Mouse (Mus musculus) forebrain, embryonic 14.5 days (tissue): ENCODE data around the gene Per1. TPM values are rescaled to one million over a fixed set of nuclear protein-coding genes. Genes with fewer than 3 reads are reported as not detected.
A peak's percentile ranks its signal among the peaks of the same experiment; 100 is the strongest.

Experiments used
- ATAC-seq: fragments of 200-750 bp; cut with Nextera tagmentation; 2 replicates; pipeline ENCODE4 v1.8.0; 2017; ENCODE audit warnings: mild to moderate bottlenecking, moderate library complexity
- DNase-seq: peaks from one replicate; pipeline ENCODE4 v3.0.0-alpha.2; 2015; ENCODE audit warnings: low spot score
- H3K27ac ChIP-seq: fragments of 300-500 bp; sonication (generic); 2 replicates; pipeline ENCODE4 v1.5.1; 2014; ENCODE audit warnings: low read depth, mild to moderate bottlenecking, control low read depth, low read length, moderate library complexity
- H3K27me3 ChIP-seq: fragments of 300-500 bp; sonication (generic); replicated peaks from 2 replicates; pipeline ENCODE4 v1.6.1; 2014; ENCODE audit warnings: low read length, control low read depth, mixed read lengths; ENCODE audit not compliant: control insufficient read depth, insufficient read depth
- H3K36me3 ChIP-seq: fragments of 300-500 bp; sonication (generic); 2 replicates; pipeline ENCODE4 v1.6.1; 2014; ENCODE audit warnings: low read length, control low read depth; ENCODE audit not compliant: control insufficient read depth, insufficient read depth
- H3K4me1 ChIP-seq: fragments of 300-500 bp; sonication (generic); 2 replicates; pipeline ENCODE4 v1.6.1; 2014; ENCODE audit warnings: antibody characterized with exemption, low read length, control low read depth; ENCODE audit not compliant: control insufficient read depth, insufficient read depth
- H3K4me2 ChIP-seq: fragments of 300-500 bp; sonication (generic); 2 replicates; pipeline ENCODE4 v1.6.1; 2014; ENCODE audit warnings: mild to moderate bottlenecking, control low read depth, low read length
- H3K4me3 ChIP-seq: fragments of 300-500 bp; sonication (generic); 2 replicates; pipeline ENCODE4 v1.5.1; 2014; ENCODE audit warnings: low read depth, low read length, control low read depth
- H3K9ac ChIP-seq: fragments of 300-500 bp; sonication (generic); 2 replicates; pipeline ENCODE4 v1.6.1; 2014; ENCODE audit warnings: mild to moderate bottlenecking, low read length, control low read depth, moderate library complexity
- H3K9me3 ChIP-seq: fragments of 300-500 bp; sonication (generic); replicated peaks from 2 replicates; pipeline ENCODE4 v1.6.1; 2016; ENCODE audit warnings: low read length, control low read depth, mixed read lengths; ENCODE audit not compliant: control insufficient read depth
- WGBS: fragments of 180-500 bp; shearing (Covaris S2); extraction: QIAGEN DNeasy Blood & Tissue Kit; methylation state at CpG from one replicate; pipeline ENCODE4 v1.1.7; 2014; 5-methylcytosine and 5-hydroxymethylcytosine counted together
- polyA plus RNA-seq: library from polyadenylated mRNA; unstranded; fragments of >200 nt; fragmentation: Nextera tagmentation; extraction: Ambion mirVana; gene quantifications from 2 replicates; pipeline ENCODE4 v1.2.1, GENCODE M21; 2014

Gene Per1
- polyA plus RNA-seq, 1 experiment from 2014 or later: 6.8 TPM

- no peak for ATAC-seq
- peak within 1 kb of the TSS; percentile 67 for H3K9ac ChIP-seq
Measured at GRCm38 (mm10) chr11:69125852-69125918, 30.7 kb downstream of the Per1 start, which contains the start of gene Aloxe3. Gene Aloxe3 (plus strand): TSS chr11:69125896.

DNA sequence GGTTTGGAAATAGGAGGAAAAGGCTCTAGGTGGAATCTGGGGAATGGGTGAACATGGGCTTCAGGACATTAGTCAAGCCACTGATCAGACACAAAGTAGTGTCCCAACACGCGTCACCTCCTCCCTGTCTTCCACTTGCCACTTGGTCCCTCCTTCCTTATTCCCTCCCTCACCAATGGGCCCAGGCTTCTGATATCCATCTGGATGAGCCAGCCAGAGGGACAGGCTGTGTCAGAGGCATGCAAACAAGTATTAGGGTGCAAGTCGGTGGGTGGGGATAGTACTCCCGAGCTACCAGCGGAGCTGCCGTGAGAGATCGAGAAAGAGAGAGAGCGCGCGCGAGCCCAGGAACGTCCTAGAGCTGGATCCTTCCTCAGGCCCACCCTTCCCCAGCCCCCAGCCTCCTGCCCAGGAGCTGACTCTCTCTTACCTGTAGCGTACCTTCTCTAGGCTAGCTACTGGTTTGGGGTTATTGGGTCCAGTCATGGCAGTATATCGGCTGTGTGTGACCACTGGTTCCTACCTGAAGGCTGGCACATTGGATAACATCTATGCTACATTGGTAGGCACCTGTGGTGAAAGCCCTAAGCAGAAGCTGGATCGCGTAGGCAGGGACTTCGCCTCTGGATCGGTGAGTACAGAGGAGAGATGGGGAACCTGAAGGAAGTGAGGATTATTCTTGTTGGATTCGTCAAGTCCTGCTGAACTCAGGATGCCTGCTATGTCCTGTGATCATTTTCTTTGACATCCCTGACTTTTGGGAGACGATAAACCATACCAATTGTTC lies 31.1 kb downstream of the Per1 start:
- no peak overlapping the region for H3K27ac ChIP-seq

More at GRCm38 (mm10) chr11:69125852-69125918, 30.7 kb downstream of the Per1 start, which contains the start of gene Aloxe3:
- Histone ChIP-seq H3K27me3 (0 out of 2 replicates have a peak, but pooled peaks cover 2% of the 10 kb centered on the region), H3K4me3 (peak within 1 kb of the TSS; percentile 46), H3K9me3 (no peaks in the 10 kb centered on the region), H3K27ac (no peak within 1 kb of the TSS; the same call in 1 of the 2 replicates), H3K36me3 (no peaks in the 10 kb centered on the region), H3K4me2 (peak within 1 kb of the TSS; percentile 66), H3K4me1 (peaks cover 9% of the 10 kb centered on the region; the same call in 1 of the 2 replicates)
- no peak for DNase-seq
- WGBS: 5% methylated on average over 3 of the region's 3 CpGs

DNA sequence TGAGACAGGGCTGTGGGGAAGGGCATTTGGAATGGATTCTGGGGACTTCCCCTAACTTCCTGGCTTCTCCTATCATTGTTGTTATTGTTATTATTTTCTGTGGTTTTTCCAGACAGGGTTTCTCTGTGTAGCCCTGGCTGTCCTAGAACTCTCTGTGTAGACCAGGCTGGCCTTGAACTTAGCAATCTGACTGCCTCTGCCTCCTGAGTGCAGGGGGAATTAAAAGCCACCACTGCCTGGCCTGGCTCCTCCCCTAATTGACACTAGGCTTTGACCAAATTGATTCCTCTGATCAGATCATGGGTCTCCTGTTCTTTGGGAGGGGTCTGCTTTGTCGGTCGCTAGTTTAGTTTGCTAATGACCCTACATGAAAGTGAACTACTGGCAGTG lies 31.7 kb downstream of the Per1 start:
- 46% methylated on average over 2 of the region's 2 CpGs for WGBS
- DNase-seq (no peak), ATAC-seq (no peak)
- no peaks in the 10 kb centered on the region for H3K36me3 ChIP-seq
- no peaks in the 10 kb centered on the region for H3K27me3 ChIP-seq
- no peak overlapping the region for H3K9ac ChIP-seq
- H3K4me2 ChIP-seq: peak overlapping the region; percentile 66
- no peak overlapping the region for H3K27ac ChIP-seq
- peaks cover 3% of the 10 kb centered on the region; the same call in 1 of the 2 replicates for H3K4me1 ChIP-seq
- H3K9me3 ChIP-seq: no peaks in the 10 kb centered on the region
- peak overlapping the region; percentile 46 for H3K4me3 ChIP-seq

More for the DNA sequence above, 31.1 kb downstream of the Per1 start:
- Histone ChIP-seq H3K27me3 (no peaks in the 10 kb centered on the region), H3K9me3 (no peaks in the 10 kb centered on the region), H3K4me3 (peak overlapping the region; percentile 46), H3K4me1 (peaks cover 5% of the 10 kb centered on the region; the same call in 1 of the 2 replicates), H3K36me3 (no peaks in the 10 kb centered on the region), H3K9ac (peak overlapping the region; percentile 67), H3K4me2 (peak overlapping the region; percentile 66)
- WGBS: 11% methylated on average over 20 of the region's 20 CpGs
- DNase-seq (peak; percentile 19), ATAC-seq (no peak)

DNA sequence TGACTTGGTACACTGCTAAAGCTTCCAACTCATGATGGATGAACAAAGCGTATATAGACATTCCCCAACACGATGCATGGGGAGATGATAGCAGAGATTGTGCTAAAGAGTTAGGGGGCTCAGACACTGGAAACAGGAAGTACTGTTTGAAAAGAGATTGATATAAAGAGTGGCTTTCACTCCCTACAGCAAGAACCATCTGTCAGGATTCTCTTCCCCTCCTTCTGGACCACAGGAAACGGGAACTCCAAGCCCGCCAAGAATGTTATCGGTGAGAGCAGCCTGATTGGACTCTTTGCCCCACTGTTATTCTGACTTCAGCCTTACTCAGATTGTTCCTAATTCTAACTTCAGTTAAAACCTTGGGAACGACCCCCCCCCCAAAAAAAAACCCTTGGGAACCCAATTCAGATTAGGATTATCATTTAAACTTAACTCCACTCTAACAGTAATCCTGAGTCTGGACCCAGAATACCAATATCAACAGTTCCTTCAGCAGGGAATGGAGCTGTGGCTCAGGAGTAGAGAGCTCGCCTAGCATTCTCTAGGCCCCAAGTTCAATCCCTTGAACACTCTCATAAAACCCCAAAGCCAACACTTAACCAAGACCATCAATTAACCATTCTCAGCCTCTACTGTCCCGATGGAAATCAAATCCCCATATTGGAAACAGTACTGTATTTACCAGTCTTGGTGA lies 33.6 kb downstream of the Per1 start:
- Histone ChIP-seq H3K9me3 (no peaks in the 10 kb centered on the region), H3K27me3 (no peaks in the 10 kb centered on the region), H3K36me3 (no peaks in the 10 kb centered on the region), H3K27ac (no peak overlapping the region), H3K4me2 (no peak overlapping the region), H3K4me3 (no peak overlapping the region), H3K4me1 (peaks cover 3% of the 10 kb centered on the region; the same call in 1 of the 2 replicates), H3K9ac (no peak overlapping the region)
- ATAC-seq (no peak), DNase-seq (no peak)
- 77% methylated on average over 8 of the region's 8 CpGs for WGBS

DNA sequence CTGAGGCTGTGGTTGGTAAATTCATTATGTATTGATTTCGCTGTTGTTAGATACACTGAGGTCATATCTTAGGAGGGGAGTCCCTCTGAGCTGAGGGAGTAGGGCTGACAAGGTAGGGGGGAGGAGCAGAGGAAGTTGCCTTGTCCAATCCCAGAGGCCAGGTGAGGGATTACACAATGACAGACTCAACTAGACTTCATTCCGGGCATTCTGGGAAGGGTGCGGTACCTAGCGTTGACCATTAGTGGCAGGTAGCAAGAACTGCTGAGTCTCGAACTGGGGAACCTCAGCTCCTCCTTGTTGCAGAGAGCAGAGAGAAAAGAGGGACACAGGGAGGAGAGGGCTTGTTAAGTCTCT lies 38.5 kb downstream of the Per1 start:
- no peak overlapping the region; the same call in 1 of the 2 replicates for H3K27ac ChIP-seq
- peak overlapping the region; percentile 39 for H3K4me3 ChIP-seq
- no peak for DNase-seq

DNA sequence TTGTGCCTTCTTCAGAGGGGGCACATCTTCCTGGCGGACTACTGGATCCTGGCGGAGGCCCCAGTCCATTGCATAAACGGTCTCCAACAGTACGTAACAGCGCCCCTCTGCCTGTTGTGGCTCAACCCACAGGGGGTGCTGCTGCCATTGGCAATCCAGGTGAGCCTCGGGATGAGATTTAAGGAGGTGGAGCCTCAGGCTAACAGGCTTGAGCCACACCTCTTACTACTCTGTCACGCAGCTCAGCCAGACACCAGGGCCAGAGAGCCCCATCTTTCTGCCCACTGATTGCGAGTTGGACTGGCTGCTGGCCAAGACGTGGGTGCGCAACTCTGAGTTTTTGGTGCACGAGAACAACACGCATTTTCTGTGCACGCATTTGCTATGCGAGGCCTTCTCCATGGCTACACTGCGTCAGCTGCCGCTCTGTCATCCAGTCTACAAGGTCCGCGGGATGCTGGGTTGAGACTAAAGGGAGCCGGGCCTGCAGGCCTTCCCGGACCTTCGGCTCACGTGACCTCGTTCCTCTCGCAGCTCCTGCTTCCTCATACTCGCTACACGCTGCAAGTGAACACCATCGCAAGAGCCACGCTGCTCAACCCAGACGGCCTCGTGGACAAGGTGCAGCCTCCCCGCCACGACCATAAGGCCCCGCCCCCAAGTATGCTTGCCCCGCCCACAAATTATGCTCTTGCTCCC lies 39.1 kb downstream of the Per1 start:
- H3K36me3 ChIP-seq: no peaks in the 10 kb centered on the region
- peak overlapping the region; percentile 76 for H3K4me2 ChIP-seq
- no peaks in the 10 kb centered on the region for H3K4me1 ChIP-seq
- H3K27ac ChIP-seq: no peak overlapping the region; the same call in 1 of the 2 replicates
- under 1% methylated on average over 34 of the region's 34 CpGs for WGBS
- H3K9me3 ChIP-seq: no peaks in the 10 kb centered on the region
- ATAC-seq (peak; percentile 89), DNase-seq (peak; percentile 62)
- peak overlapping the region; percentile 39 for H3K4me3 ChIP-seq
- H3K27me3 ChIP-seq: no peaks in the 10 kb centered on the region
- peak overlapping the region; percentile 59 for H3K9ac ChIP-seq

More for the DNA sequence above, 38.5 kb downstream of the Per1 start:
- no peaks in the 10 kb centered on the region for H3K36me3 ChIP-seq
- WGBS: 15% methylated on average over 5 of the region's 5 CpGs
- peak overlapping the region; percentile 76 for H3K4me2 ChIP-seq
- H3K9ac ChIP-seq: peak overlapping the region; percentile 59; the same call in 1 of the 2 replicates
- no peaks in the 10 kb centered on the region for H3K27me3 ChIP-seq
- no peak for ATAC-seq
- no peaks in the 10 kb centered on the region for H3K4me1 ChIP-seq
- H3K9me3 ChIP-seq: no peaks in the 10 kb centered on the region

DNA sequence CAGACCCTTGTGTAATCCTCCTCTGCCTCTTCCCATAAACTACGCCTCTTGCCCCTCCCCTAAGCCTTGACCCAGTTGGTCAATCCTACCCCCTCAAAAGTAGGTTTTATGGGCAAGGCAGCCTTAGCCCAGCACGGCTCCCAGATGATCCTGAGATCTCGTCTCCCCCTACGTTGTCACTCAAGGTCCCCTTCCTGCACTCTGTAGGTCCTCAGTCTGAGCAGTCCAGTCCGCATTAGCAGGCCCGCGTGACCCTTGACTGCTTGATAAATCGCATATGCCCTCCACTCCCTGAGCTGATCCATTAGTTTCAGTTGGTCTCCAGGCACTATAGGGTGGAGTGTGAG lies 39.6 kb downstream of the Per1 start:
- H3K9me3 ChIP-seq: no peaks in the 10 kb centered on the region
- H3K27ac ChIP-seq: no peak overlapping the region
- no peaks in the 10 kb centered on the region for H3K27me3 ChIP-seq
- no peaks in the 10 kb centered on the region for H3K36me3 ChIP-seq
- peak; percentile 50; the same call in 1 of the 2 replicates for ATAC-seq
- DNase-seq: no peak
- peak overlapping the region; percentile 76 for H3K4me2 ChIP-seq
- peak overlapping the region; percentile 39 for H3K4me3 ChIP-seq
- H3K4me1 ChIP-seq: no peaks in the 10 kb centered on the region
- H3K9ac ChIP-seq: peak overlapping the region; percentile 59
- WGBS: 27% methylated on average over 8 of the region's 8 CpGs

DNA sequence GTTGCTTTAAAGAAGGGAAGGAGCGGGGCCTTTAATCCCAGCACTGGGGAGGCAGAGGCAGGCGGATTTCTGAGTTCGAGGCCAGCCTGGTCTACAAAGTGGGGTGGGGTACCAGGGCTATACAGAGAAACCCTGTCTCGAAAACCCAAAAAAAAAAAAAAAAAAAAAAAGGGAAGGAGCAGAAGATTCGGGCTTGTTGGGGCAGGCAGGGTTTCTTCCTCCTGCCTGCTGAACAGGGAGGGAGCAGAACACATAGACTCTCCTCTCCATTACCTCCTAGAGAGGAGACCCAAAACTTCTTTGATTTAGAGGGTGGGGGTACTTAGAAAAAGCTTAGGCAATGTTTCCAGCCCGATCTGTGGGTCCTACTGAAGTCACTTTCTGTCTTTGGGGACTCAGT lies 40.3 kb downstream of the Per1 start:
- H3K36me3 ChIP-seq: no peaks in the 10 kb centered on the region
- H3K27ac ChIP-seq: no peak overlapping the region
- DNase-seq (no peak), ATAC-seq (no peak)
- H3K4me1 ChIP-seq: no peaks in the 10 kb centered on the region
- H3K27me3 ChIP-seq: no peaks in the 10 kb centered on the region
- WGBS: 93% methylated on average over 6 of the region's 6 CpGs
- no peak overlapping the region for H3K4me3 ChIP-seq
- H3K9ac ChIP-seq: no peak overlapping the region
- H3K9me3 ChIP-seq: no peaks in the 10 kb centered on the region
- no peak overlapping the region for H3K4me2 ChIP-seq
